Mouse (Mus musculus) left cerebral cortex, postnatal 4 days (tissue): ENCODE data around the gene Mfn2. TPM values are rescaled to one million over a fixed set of nuclear protein-coding genes. Genes with fewer than 3 reads are reported as not detected.

Experiments
- DNase-seq: peaks from one replicate; pipeline ENCODE4 v3.0.0-alpha.2; 2022
- intact Hi-C: fragments of 180-260 bp; cut with DNase I; formaldehyde crosslinking; loops from one replicate; pipeline ENCODE4 v1.15.1; 2025
- total RNA-seq, 2 experiments: library from RNA; stranded (reverse); gene quantifications; 2 replicates each; pipeline ENCODE4 v1.2.3; 2021

Gene Mfn2
- total RNA-seq, 2 experiments from 2014 or later = 134 to 155 TPM

GRCm38 (mm10) chr4:147920973-147921372 lies 16.5 kb upstream of the Mfn2 start:
- intact Hi-C loops = no loop called here
- no peak for DNase-seq

- intact Hi-C loops = no loop called here
- peak; percentile 51 for DNase-seq
These were observed 14.1 kb upstream of the Mfn2 start for GRCm38 (mm10) chr4:147918459-147919121.

- intact Hi-C loops = no loop called here
- DNase-seq = no peak
These were observed 5.0 kb upstream of the Mfn2 start for GRCm38 (mm10) chr4:147909486-147909885.

- DNase-seq = no peak
- intact Hi-C loops = no loop called here
These were observed 1.7 kb upstream of the Mfn2 start for GRCm38 (mm10) chr4:147906230-147906629.

- intact Hi-C loops = no loop called here
- DNase-seq = no peak
These were observed 671 bp upstream of the Mfn2 start for GRCm38 (mm10) chr4:147905090-147905659.

- DNase-seq = no peak
- intact Hi-C loops = no loop called here
These were observed 903 bp downstream of the Mfn2 start for GRCm38 (mm10) chr4:147903601-147904000.

GRCm38 (mm10) chr4:147902906-147903500 lies 1.5 kb downstream of the Mfn2 start:
- intact Hi-C loops = no loop called here
- DNase-seq = no peak

GRCm38 (mm10) chr4:147900452-147900851 lies 4.1 kb downstream of the Mfn2 start:
- DNase-seq = no peak
- intact Hi-C loops = no loop called here

GRCm38 (mm10) chr4:147897348-147897747 lies 7.2 kb downstream of the Mfn2 start:
- intact Hi-C loops = no loop called here
- DNase-seq = no peak

GRCm38 (mm10) chr4:147896411-147896810 lies 8.1 kb downstream of the Mfn2 start:
- intact Hi-C loops = no loop called here

GRCm38 (mm10) chr4:147895815-147896330 lies 8.6 kb downstream of the Mfn2 start:
- no peak for DNase-seq
- intact Hi-C loops = no loop called here

More at GRCm38 (mm10) chr4:147896411-147896810, 8.1 kb downstream of the Mfn2 start:
- DNase-seq = no peak

GRCm38 (mm10) chr4:147890341-147890740 lies 14.2 kb downstream of the Mfn2 start:
- no peak for DNase-seq
- intact Hi-C loops = no loop called here

- intact Hi-C loops = loop anchor here (10.0 kb wide), 1 partner anchor 127 kb away; no protein-coding TSS in a partner anchor
- no peak for DNase-seq
These were observed 16.3 kb downstream of the Mfn2 start for GRCm38 (mm10) chr4:147888237-147888636.

GRCm38 (mm10) chr4:147887277-147887676 lies 17.2 kb downstream of the Mfn2 start:
- intact Hi-C loops = loop anchor here (10.0 kb wide), 1 partner anchor 128 kb away; no protein-coding TSS in a partner anchor
- DNase-seq = no peak

GRCm38 (mm10) chr4:147886158-147886557 lies 18.3 kb downstream of the Mfn2 start:
- intact Hi-C loops = loop anchor here (10.0 kb wide), 1 partner anchor 129 kb away; no protein-coding TSS in a partner anchor
- DNase-seq = no peak

GRCm38 (mm10) chr4:147884138-147884537 lies 20.4 kb downstream of the Mfn2 start:
- DNase-seq = no peak
- intact Hi-C loops = loop anchor here (10.0 kb wide), 1 partner anchor 131 kb away; no protein-coding TSS in a partner anchor

GRCm38 (mm10) chr4:147883041-147883440 lies 21.5 kb downstream of the Mfn2 start:
- no peak for DNase-seq
- intact Hi-C loops = loop anchor here (10.0 kb wide), 1 partner anchor 132 kb away; no protein-coding TSS in a partner anchor

GRCm38 (mm10) chr4:147881792-147882191 lies 22.7 kb downstream of the Mfn2 start:
- DNase-seq = no peak
- intact Hi-C loops = loop anchor here (10.0 kb wide), 1 partner anchor 133 kb away; no protein-coding TSS in a partner anchor

- no peak for DNase-seq
- intact Hi-C loops = loop anchor here (10.0 kb wide), 1 partner anchor 135 kb away; no protein-coding TSS in a partner anchor
These were observed 24.6 kb downstream of the Mfn2 start for GRCm38 (mm10) chr4:147879865-147880264.

- intact Hi-C loops = no loop called here
These were observed 25.0 kb downstream of the Mfn2 start for GRCm38 (mm10) chr4:147879456-147879855.

GRCm38 (mm10) chr4:147878537-147878936 lies 26.0 kb downstream of the Mfn2 start:
- no peak for DNase-seq
- intact Hi-C loops = no loop called here

More at GRCm38 (mm10) chr4:147879456-147879855, 25.0 kb downstream of the Mfn2 start:
- DNase-seq = no peak
